Mouse (Mus musculus): ENCODE measurements around the gene Gnas.
A peak's percentile ranks its signal among the peaks of the same experiment; 100 is the strongest.
"Not testable (repeated sequence)": the region's sequence is repeated elsewhere in the genome, so short reads cannot be mapped to it uniquely, and the experiment has no call there.

The Gnas gene

GRCm38 (mm10) chr2:174294457-174294856, 10.3 kb downstream of the Gnas start:
- peak; percentile 60 for DNase-seq (ENCODE audit: extremely low spot score, low spot score)

DNA sequence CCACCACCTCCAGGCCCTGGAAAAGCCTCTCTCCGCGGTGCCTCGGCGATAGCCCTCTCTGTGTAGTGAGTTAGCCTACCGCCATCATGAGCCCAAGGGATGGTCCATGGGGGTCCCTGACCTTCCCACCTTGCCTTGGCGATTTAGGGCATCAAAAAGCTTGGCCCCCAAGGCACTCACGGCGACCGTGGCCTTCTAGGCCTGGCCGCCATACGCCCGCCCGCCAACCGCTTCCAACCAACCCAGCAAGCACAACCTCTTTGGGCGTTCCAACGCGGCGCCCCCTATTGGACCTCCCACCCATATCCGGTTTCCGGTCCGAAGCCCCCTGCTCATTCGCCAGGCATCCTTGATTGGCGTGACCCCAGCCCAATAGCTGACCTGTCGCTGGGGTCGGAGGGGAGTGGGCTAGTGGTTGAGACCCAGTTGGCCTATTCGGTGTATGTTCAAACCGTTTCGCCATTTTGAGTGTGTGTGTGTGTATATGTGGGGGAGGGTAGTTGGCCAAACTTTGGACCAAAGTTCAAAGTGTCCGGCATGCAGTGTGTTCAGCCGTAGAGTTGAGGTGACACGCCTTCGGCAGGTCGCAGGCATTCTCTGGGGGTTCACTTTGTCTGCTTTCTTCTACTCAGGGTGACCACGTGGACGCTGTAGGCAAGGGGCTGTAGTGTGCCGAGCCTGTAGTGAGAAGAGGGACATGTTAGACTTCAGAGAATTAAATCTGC, 11.2 kb downstream of the Gnas start:
- DNase-seq (ENCODE audit: extremely low spot score, low spot score), result peak; percentile 87

DNA sequence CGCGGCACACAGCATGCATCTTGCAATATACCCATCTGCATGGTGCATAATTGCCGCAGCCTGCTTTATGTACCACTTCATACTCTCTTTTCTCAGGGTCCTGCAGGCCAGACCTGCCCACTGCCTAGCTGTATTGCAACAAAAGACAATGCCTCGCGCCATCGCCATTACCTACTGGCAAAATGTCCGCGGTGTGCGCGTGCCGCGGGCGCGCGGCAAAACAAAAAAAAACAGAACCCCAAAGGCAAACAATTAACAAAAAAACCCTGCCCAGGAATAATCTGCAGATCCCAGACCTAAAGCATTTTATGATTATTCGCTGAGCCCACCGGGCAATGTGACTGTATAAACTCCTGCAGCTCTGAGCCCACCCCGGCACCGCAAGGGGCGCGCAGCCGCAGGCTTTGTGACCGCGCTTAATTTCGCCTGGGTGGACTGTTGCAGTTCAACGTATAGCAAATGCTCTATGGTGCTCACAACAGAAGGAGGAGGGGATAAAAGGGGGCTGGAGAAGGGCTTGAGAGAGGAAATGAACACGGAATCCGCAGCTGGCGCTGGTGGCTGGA, 11.9 kb downstream of the Gnas start:
- DNase-seq (ENCODE audit: extremely low spot score, low spot score), result no peak

- peak; percentile 55 for DNase-seq (ENCODE audit: extremely low spot score, low spot score)
These were observed 13.0 kb downstream of the Gnas start for GRCm38 (mm10) chr2:174297086-174297571.

DNA sequence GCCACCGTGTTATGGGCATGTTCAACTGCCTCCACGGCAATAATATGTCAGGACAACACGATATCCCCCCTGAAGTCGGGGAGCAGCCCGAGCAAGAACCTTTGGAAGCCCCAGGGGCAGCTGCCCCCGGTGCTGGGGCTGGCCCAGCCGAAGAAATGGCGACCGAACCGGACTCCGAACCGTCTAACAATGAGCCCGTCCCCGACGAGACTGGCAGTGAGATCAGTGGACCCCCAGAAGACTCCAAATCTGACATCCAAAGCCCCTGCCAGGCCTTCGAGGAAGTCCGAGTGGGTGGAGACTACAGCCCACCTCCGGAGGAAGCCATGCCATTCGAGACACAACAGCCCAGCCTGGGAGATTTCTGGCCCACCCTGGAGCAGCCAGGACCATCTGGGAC, 13.7 kb downstream of the Gnas start:
- DNase-seq (ENCODE audit: extremely low spot score, low spot score), result no peak

DNA sequence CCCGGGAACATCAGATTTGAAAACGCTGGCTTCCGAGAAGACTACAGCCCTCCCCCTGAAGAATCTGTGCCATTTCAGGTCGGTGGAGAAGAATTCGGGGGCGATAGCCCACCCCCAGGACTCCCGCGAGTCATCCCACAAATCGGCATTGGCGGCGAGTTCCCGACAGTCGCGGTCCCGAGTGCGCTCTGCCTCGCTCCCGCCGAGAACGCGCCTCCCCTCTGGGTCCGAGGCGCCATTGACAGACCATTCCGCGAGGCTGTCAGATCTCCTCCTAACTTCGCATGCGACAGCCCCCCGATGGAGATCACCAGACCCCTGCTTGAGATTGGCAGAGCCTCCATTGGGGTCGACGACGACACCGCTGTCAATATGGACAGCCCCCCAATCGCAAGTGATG, 14.4 kb downstream of the Gnas start:
- no peak for DNase-seq (ENCODE audit: extremely low spot score, low spot score)

DNA sequence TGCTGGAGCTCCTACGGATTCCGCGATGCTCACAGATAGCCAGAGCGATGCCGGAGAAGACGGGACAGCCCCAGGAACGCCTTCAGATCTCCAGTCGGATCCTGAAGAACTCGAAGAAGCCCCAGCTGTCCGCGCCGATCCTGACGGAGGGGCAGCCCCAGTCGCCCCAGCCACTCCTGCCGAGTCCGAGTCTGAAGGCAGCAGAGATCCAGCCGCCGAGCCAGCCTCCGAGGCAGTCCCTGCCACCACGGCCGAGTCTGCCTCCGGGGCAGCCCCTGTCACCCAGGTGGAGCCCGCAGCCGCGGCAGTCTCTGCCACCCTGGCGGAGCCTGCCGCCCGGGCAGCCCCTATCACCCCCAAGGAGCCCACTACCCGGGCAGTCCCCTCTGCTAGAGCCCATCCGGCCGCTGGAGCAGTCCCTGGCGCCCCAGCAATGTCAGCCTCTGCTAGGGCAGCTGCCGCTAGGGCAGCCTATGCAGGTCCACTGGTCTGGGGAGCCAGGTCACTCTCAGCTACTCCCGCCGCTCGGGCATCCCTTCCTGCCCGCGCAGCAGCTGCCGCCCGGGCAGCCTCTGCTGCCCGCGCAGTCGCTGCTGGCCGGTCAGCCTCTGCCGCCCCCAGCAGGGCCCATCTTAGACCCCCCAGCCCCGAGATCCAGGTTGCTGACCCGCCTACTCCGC, 15.1 kb downstream of the Gnas start:
- DNase-seq (ENCODE audit: extremely low spot score, low spot score), result peak; percentile 39

DNA sequence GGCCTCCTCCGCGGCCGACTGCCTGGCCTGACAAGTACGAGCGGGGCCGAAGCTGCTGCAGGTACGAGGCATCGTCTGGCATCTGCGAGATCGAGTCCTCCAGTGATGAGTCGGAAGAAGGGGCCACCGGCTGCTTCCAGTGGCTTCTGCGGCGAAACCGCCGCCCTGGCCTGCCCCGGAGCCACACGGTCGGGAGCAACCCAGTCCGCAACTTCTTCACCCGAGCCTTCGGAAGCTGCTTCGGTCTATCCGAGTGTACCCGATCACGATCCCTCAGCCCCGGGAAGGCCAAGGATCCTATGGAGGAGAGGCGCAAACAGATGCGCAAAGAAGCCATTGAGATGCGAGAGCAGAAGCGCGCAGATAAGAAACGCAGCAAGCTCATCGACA, 15.6 kb downstream of the Gnas start:
- peak; percentile 40 for DNase-seq (ENCODE audit: extremely low spot score, low spot score)

DNA sequence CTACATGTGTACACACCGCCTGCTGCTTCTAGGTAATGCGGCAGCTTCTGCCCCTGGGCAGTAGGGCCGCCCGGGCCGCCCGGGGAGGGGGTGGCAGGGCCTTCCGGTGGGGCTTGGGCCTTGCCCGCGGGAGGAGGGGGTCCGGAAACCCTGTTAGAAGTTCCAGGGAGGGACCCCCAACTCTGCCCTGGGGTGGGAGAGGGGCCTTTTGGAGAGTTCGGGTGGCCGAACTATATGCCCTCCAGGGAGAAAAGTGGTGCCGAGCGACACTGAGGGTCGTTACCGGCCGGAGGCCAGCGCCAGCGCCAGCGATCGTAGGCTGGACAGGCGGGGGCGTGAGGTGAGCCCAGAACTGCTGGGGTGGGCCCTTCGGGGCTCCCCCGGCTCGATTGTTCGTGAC, 16.1 kb downstream of the Gnas start:
- DNase-seq (ENCODE audit: extremely low spot score, low spot score), result peak; percentile 35

DNA sequence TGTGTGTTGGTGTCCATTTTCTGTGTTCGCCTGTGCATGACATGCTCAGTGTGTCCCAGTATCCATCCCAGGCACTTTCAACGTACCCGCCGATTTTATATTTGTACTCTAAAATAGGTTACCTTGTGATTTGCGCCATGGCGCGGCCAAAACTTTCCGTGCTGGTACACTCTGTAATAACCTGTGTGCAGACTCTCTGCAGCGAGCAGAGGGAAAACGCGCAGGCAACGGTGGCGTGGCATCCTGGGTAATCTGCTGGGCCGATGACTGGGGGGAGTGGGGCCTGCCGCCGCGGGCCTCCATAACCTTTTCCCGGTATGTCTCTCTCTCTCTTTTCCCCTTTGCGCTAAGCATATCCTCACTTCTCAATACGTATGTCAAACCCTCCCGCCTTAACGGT, 16.5 kb downstream of the Gnas start:
- DNase-seq (ENCODE audit: extremely low spot score, low spot score), result no peak

DNA sequence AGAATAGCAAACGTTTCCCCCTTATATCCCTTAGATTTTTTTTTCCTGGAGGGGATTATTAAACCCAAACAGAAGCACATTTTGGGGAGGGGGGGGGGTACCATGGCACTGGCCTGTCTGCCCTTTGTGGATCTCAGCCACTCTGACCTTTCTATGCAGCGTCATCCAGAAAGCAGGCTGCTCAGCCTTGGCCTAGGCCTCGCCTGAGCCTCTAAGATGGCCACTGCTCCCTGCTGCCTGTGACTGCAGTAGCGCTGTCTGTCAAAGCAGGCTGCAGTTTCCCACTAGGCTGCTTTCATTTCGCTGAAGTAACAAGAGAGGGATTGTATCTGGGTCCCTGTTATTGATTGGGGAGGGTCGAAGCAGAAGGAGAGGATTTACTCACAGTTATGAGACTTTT, 18.4 kb downstream of the Gnas start:
- DNase-seq (ENCODE audit: extremely low spot score, low spot score), result no peak

DNA sequence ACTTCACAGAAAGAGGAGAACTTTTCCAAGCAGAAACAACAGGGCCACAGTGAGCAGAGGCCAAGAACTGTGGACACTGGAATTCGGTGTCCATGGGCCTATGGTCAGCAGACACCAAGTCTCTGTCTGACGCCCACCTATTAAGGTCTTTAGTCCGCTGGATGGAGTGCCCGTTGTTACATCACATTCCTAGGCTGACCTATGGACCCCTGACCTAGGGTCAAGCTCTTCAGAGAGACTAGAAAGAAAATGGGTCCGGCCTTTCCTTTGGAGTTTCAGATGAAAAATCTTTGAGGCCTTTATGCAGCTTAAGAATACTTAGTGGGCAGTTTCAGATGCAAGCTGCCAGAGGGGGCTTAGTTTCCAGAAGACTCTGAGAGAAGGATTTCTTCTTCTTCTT, 21.5 kb downstream of the Gnas start:
- DNase-seq (ENCODE audit: extremely low spot score, low spot score), result peak; percentile 45

DNA sequence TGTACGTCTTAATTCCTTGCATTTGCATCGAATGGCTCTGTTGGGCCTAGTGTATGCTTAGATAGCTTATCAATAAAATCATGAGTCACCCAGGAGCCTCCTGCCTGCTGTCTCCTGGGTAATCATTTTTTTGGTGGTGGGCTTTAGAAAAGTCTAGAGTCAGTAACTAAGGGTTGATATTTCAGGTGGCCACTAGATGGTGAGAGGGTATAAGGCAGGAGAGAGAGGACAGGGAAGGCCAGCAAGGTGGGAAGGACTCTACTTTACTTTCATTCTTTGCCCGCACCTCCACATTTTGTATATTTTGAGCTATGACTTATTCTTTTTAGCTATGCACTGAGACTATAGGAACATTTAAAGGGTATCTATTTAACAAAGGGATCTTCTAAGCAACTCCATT, 23.8 kb downstream of the Gnas start:
- DNase-seq (ENCODE audit: extremely low spot score, low spot score), result no peak

GRCm38 (mm10) chr2:174310913-174311514, 26.9 kb downstream of the Gnas start:
- peak; percentile 64 for DNase-seq (ENCODE audit: extremely low spot score, low spot score)

DNA sequence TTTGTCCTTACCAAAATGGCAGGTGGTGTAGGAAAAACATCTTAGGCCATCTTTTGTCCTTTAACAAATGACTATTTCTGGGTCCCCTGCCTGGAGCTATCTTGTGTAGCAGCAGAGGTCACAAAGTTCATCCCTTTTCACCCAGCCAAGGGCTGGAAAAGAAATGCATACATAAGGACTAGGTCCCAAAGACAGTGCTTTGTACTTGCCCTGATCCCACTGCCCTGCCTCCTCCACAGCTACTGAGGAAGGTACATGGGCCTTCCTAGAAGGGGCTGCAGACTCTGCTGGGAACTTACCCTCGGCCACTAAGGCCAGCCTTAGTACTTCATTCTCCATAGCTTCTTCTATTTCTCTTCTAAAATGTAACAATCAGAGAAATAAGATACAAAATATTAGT, 27.5 kb downstream of the Gnas start:
- no peak for DNase-seq (ENCODE audit: extremely low spot score, low spot score)

DNA sequence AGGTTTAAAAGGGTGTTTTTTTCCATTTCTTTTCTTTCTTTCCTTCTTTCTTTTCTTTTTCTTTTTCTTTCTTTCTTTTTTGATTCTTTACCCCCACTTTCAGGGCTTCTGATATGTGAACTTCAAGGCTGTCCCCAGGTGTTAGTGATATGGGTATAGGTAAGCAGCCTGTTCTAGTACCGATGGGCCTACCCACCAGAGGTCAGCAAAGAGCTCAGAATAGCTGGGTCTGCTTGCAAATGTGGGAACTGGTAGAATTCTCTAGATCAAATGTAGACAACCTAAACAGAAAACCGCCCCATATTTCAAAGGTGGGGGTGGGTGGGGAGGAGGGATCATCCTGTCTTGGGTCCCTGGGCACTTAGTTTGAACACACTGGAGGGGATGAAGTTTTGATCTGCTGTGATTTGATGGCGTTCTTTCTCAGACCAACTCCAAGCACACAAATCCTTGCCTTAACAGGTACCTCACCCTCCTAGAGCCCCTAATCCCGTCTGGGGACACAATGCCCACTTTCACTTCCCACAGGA, 28.1 kb downstream of the Gnas start:
- peak; percentile 75 for DNase-seq (ENCODE audit: extremely low spot score, low spot score)

- DNase-seq (ENCODE audit: extremely low spot score, low spot score), result no peak
These were observed 28.5 kb downstream of the Gnas start for GRCm38 (mm10) chr2:174312661-174313060.

GRCm38 (mm10) chr2:174315445-174315844, 31.3 kb downstream of the Gnas start:
- DNase-seq (ENCODE audit: extremely low spot score, low spot score), result not testable (repeated sequence)

DNA sequence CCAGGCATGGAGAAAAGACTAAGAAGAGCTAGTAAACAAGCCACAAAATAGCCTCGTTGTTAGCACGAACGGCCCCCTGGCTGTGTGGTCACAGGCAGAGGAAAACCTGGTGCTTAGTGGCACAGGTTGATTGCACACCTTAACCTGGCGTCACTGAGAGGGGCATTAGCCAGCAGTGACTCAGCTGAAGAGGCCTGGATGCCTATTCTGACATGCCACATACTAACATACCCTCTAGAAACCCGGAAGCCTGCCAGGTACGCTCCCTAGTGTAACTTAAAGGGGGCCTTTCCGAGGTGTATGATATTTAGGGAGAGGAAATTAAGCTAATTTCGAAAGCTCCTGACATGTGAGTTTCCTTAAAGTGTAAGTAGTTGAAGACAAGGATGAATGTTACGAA, 32.5 kb downstream of the Gnas start:
- DNase-seq (ENCODE audit: extremely low spot score, low spot score), result no peak

DNA sequence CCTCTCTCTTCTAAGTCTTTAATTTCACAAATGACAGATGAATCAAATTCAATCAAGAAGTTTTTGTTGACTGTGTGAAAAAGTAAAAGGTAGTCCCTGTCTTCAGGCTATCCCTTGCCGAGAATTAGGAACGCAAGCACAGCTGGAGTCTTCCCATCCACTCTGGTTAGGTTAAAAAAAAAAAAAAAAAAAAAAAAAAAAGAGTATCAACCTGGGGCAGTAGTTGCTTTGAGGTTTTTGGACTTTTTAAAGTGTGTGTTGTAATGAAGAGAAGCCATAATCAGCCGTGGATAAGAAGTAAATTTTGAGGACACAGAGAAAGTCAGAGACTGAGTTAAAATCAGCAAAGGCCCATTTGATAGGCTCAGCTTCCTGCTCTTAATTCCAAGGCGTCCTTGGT, 41.9 kb downstream of the Gnas start:
- DNase-seq (ENCODE audit: extremely low spot score, low spot score), result no peak

DNA sequence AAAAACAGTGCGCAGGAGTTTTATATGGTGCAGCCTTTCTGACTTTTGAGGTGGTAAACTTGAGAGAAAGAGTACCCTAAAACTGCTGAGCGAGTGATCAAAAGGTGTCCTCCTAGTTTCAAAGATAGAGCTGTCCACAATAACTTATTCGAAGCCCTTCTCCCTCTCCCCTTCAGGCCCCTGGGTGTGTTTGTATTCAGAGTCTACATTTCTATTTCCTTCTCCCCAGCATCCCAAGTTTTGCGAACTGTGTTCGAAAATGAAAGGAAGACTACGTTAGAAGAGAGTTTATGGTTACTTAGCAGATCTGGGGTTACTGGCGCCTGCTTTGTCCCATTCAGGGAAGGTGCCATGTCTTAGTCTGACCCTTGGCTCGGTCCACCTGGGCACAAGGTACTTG, 42.4 kb downstream of the Gnas start:
- DNase-seq (ENCODE audit: extremely low spot score, low spot score), result no peak

Data from neural tube, embryonic 10.5 days (tissue).